Mouse (Mus musculus) heart, postnatal 0 days (tissue): ENCODE measurements at regions not wholly inside any gene's neighbourhood (a gene's known extent, or its start where the extent isn't known, plus 50 kb on each side); places are given as distances from the start of the nearest gene placed in this dataset.
"Not testable (repeated sequence)": the region's sequence is repeated elsewhere in the genome, so short reads cannot be mapped to it uniquely, and the experiment has no call there.

Experiments
- ATAC-seq: fragments of 200-750 bp; cut with Nextera tagmentation; 2 replicates; pipeline ENCODE4 v1.8.0; 2017; ENCODE audit warnings: low read depth, moderate number of reproducible peaks, moderate library complexity; ENCODE audit not compliant: insufficient read depth
- DNase-seq: peaks from one replicate; pipeline ENCODE4 v3.0.0-alpha.2; 2016; ENCODE audit warnings: low spot score
- H3K27ac ChIP-seq: fragments of 300-500 bp; sonication (generic); 2 replicates; pipeline ENCODE4 v1.5.1; 2014; ENCODE audit warnings: low read depth, mild to moderate bottlenecking
- H3K27me3 ChIP-seq: fragments of 300-500 bp; sonication (generic); 2 replicates; pipeline ENCODE4 v1.6.1; 2014; ENCODE audit warnings: low read length, mixed read lengths; ENCODE audit not compliant: control insufficient read depth, insufficient read depth
- H3K36me3 ChIP-seq: fragments of 300-500 bp; sonication (generic); replicated peaks from 2 replicates; pipeline ENCODE4 v1.6.1; 2014; ENCODE audit warnings: low read length, mixed read lengths; ENCODE audit not compliant: control insufficient read depth, insufficient read depth
- H3K4me1 ChIP-seq: fragments of 300-500 bp; sonication (generic); 2 replicates; pipeline ENCODE4 v1.6.1; 2014; ENCODE audit warnings: antibody characterized with exemption; ENCODE audit not compliant: control insufficient read depth, insufficient read depth
- H3K4me2 ChIP-seq: fragments of 300-500 bp; sonication (generic); 2 replicates; pipeline ENCODE4 v1.6.1; 2014; ENCODE audit warnings: low read depth, mild to moderate bottlenecking, low read length, moderate library complexity
- H3K4me3 ChIP-seq: fragments of 300-500 bp; sonication (generic); 2 replicates; pipeline ENCODE4 v1.5.1; 2014; ENCODE audit warnings: low read depth, low read length
- H3K9ac ChIP-seq: fragments of 300-500 bp; sonication (generic); replicated peaks from 2 replicates; pipeline ENCODE4 v1.6.1; 2014; ENCODE audit warnings: low read depth, low read length, mixed read lengths
- H3K9me3 ChIP-seq: fragments of 300-500 bp; sonication (generic); replicated peaks from 2 replicates; pipeline ENCODE4 v1.6.1; 2016; ENCODE audit warnings: low read length; ENCODE audit not compliant: control insufficient read depth
- CTCF ChIP-seq: IDR thresholded peaks from 2 replicates; pipeline ENCODE4 v1.5.1; 2016; ENCODE audit warnings: antibody characterized with exemption, control low read depth, low read depth
- EP300 ChIP-seq: IDR thresholded peaks from 2 replicates; pipeline ENCODE4 v1.6.1; 2016; ENCODE audit warnings: antibody characterized with exemption, low read depth
- WGBS: fragments of 180-500 bp; shearing (Covaris S2); extraction: QIAGEN DNeasy Blood & Tissue Kit; methylation state at CpG from one replicate; pipeline ENCODE4 v1.1.7; 2014; 5-methylcytosine and 5-hydroxymethylcytosine counted together

- ATAC-seq: no peak
- 85% methylated on average over 8 of the region's 8 CpGs for WGBS
- TF ChIP-seq EP300 (no peak), CTCF (no peak)
- Histone ChIP-seq H3K4me3 (no peak overlapping the region), H3K4me2 (no peak overlapping the region), H3K27ac (no peak overlapping the region), H3K9me3 (no peaks in the 10 kb centered on the region), H3K9ac (no peak overlapping the region), H3K27me3 (0 out of 2 replicates have a peak, but pooled peaks cover 3% of the 10 kb centered on the region), H3K4me1 (no peaks in the 10 kb centered on the region), H3K36me3 (no peaks in the 10 kb centered on the region)
- no peak for DNase-seq
Measured at GRCm38 (mm10) chr5:129384976-129385375, 116.0 kb upstream of the Sfswap start.

- not testable (repeated sequence) for H3K27ac ChIP-seq, H3K4me3 ChIP-seq, H3K36me3 ChIP-seq, H3K4me1 ChIP-seq, H3K4me2 ChIP-seq, H3K9me3 ChIP-seq, H3K9ac ChIP-seq, H3K27me3 ChIP-seq, DNase-seq
- peak; percentile 93 for ATAC-seq
- WGBS: 64% methylated on average over 2 of the region's 7 CpGs
Measured at GRCm38 (mm10) chr5:129385965-129386643, 114.9 kb upstream of the Sfswap start.

- H3K36me3 ChIP-seq, DNase-seq, H3K27me3 ChIP-seq, H3K9me3 ChIP-seq, H3K4me2 ChIP-seq, H3K4me3 ChIP-seq, H3K9ac ChIP-seq, H3K4me1 ChIP-seq, H3K27ac ChIP-seq: not testable (repeated sequence)
- no CpG with 5 or more reads among the region's 8 CpGs for WGBS
- peak; percentile 91 for ATAC-seq
Measured at GRCm38 (mm10) chr5:129386671-129387070, 114.3 kb upstream of the Sfswap start.

- no peak overlapping the region for H3K4me3 ChIP-seq
- H3K4me1 ChIP-seq: no peaks in the 10 kb centered on the region
- 39% methylated on average over 3 of the region's 3 CpGs for WGBS
- H3K36me3 ChIP-seq: no peaks in the 10 kb centered on the region
- H3K9me3 ChIP-seq: no peaks in the 10 kb centered on the region
- no peak for ATAC-seq
- H3K4me2 ChIP-seq: no peak overlapping the region
- H3K9ac ChIP-seq: no peak overlapping the region
- no peak for TF ChIP-seq EP300
- TF ChIP-seq CTCF: no peak
- no peak for DNase-seq
- no peak overlapping the region for H3K27ac ChIP-seq
- H3K27me3 ChIP-seq: 0 out of 2 replicates have a peak, but pooled peaks cover 3% of the 10 kb centered on the region
Measured at GRCm38 (mm10) chr5:129387301-129387700, 113.7 kb upstream of the Sfswap start.

- WGBS: 44% methylated on average over 4 of the region's 4 CpGs
- no peak for ATAC-seq
- H3K27me3 ChIP-seq: no peaks in the 10 kb centered on the region
Measured at GRCm38 (mm10) chr5:129390921-129391371, 110.1 kb upstream of the Sfswap start.

GRCm38 (mm10) chr5:129393150-129393549 lies 107.9 kb upstream of the Sfswap start:
- ATAC-seq (no peak), DNase-seq (no peak)
- Histone ChIP-seq H3K4me2 (no peak overlapping the region), H3K36me3 (no peaks in the 10 kb centered on the region), H3K9ac (no peak overlapping the region), H3K4me1 (no peaks in the 10 kb centered on the region), H3K27ac (no peak overlapping the region), H3K4me3 (no peak overlapping the region), H3K27me3 (no peaks in the 10 kb centered on the region), H3K9me3 (no peaks in the 10 kb centered on the region)
- no peak for TF ChIP-seq CTCF
- TF ChIP-seq EP300: no peak
- WGBS: 75% methylated on average over 2 of the region's 2 CpGs

More at GRCm38 (mm10) chr5:129390921-129391371, 110.1 kb upstream of the Sfswap start:
- H3K4me3 ChIP-seq: no peak overlapping the region
- H3K9ac ChIP-seq: no peak overlapping the region
- no peaks in the 10 kb centered on the region for H3K36me3 ChIP-seq
- TF ChIP-seq EP300: no peak
- TF ChIP-seq CTCF: no peak
- no peaks in the 10 kb centered on the region for H3K9me3 ChIP-seq
- H3K4me2 ChIP-seq: no peak overlapping the region
- no peak for DNase-seq
- H3K27ac ChIP-seq: no peak overlapping the region
- no peaks in the 10 kb centered on the region for H3K4me1 ChIP-seq
